Mouse (Mus musculus): ENCODE data around the gene Nrcam. TPM values are rescaled to one million over a fixed set of nuclear protein-coding genes. Genes with fewer than 3 reads are reported as not detected.
A peak's percentile ranks its signal among the peaks of the same experiment; 100 is the strongest.

Gene Nrcam
- polyA plus RNA-seq, 1 experiment from 2014 or later: not detected

GRCm38 (mm10) chr12:44453791-44454190 is 125.1 kb downstream of the Nrcam start:
- H3K9me3 ChIP-seq (ENCODE audit: low read length): no peaks in the 10 kb centered on the region
- H3K9ac ChIP-seq (replicated peaks): no peak overlapping the region
- DNase-seq (no peak), ATAC-seq (no peak)
- H3K4me1 ChIP-seq (ENCODE audit: insufficient read depth): no peaks in the 10 kb centered on the region
- H3K27me3 ChIP-seq (ENCODE audit: insufficient read depth, low read length): no peaks in the 10 kb centered on the region
- WGBS (ENCODE audit: insufficient replicate concordance): 86% methylated on average over 4 of the region's 4 CpGs
- no peak overlapping the region for H3K4me3 ChIP-seq (ENCODE audit: low read depth, low read length)
- H3K27ac ChIP-seq (ENCODE audit: low read depth): no peak overlapping the region
- TF ChIP-seq EP300 (IDR thresholded peaks at IDR 0.05; ENCODE audit: low read depth) (no peak), CTCF (IDR thresholded peaks at IDR 0.05; ENCODE audit: low read depth) (no peak)
- no peaks in the 10 kb centered on the region for H3K36me3 ChIP-seq (replicated peaks; ENCODE audit: insufficient read depth, low read length)
- no peak overlapping the region for H3K4me2 ChIP-seq (ENCODE audit: low read depth, low read length)

GRCm38 (mm10) chr12:44457961-44458360 is 129.3 kb downstream of the Nrcam start:
- Histone ChIP-seq H3K4me3 (ENCODE audit: low read depth, low read length) (no peak overlapping the region), H3K27me3 (ENCODE audit: insufficient read depth, low read length) (no peaks in the 10 kb centered on the region), H3K9me3 (ENCODE audit: low read length) (no peaks in the 10 kb centered on the region), H3K36me3 (replicated peaks; ENCODE audit: insufficient read depth, low read length) (no peaks in the 10 kb centered on the region), H3K9ac (replicated peaks) (no peak overlapping the region), H3K27ac (ENCODE audit: low read depth) (no peak overlapping the region), H3K4me2 (ENCODE audit: low read depth, low read length) (no peak overlapping the region), H3K4me1 (ENCODE audit: insufficient read depth) (no peaks in the 10 kb centered on the region)
- ATAC-seq (no peak), DNase-seq (no peak)
- WGBS (ENCODE audit: insufficient replicate concordance): 73% methylated on average over 4 of the region's 4 CpGs
- TF ChIP-seq CTCF (IDR thresholded peaks at IDR 0.05; ENCODE audit: low read depth) (no peak), EP300 (IDR thresholded peaks at IDR 0.05; ENCODE audit: low read depth) (no peak)

- WGBS (ENCODE audit: insufficient replicate concordance): 59% methylated on average over 4 of the region's 4 CpGs
- H3K4me1 ChIP-seq (ENCODE audit: insufficient read depth): no peaks in the 10 kb centered on the region
- no peak overlapping the region for H3K9ac ChIP-seq (replicated peaks)
- no peak overlapping the region for H3K27ac ChIP-seq (ENCODE audit: low read depth)
- no peak overlapping the region for H3K4me3 ChIP-seq (ENCODE audit: low read depth, low read length)
- no peak for ATAC-seq
- H3K4me2 ChIP-seq (ENCODE audit: low read depth, low read length): no peak overlapping the region
- H3K9me3 ChIP-seq (ENCODE audit: low read length): no peaks in the 10 kb centered on the region
- no peak for DNase-seq
- no peaks in the 10 kb centered on the region for H3K36me3 ChIP-seq (replicated peaks; ENCODE audit: insufficient read depth, low read length)
- no peak for TF ChIP-seq CTCF (IDR thresholded peaks at IDR 0.05; ENCODE audit: low read depth)
- no peak for TF ChIP-seq EP300 (IDR thresholded peaks at IDR 0.05; ENCODE audit: low read depth)
- H3K27me3 ChIP-seq (ENCODE audit: insufficient read depth, low read length): no peaks in the 10 kb centered on the region
Measured at GRCm38 (mm10) chr12:44462436-44462835, 133.8 kb downstream of the Nrcam start.

GRCm38 (mm10) chr12:44462976-44463375 is 134.3 kb downstream of the Nrcam start:
- H3K4me1 ChIP-seq (ENCODE audit: insufficient read depth): no peaks in the 10 kb centered on the region
- H3K36me3 ChIP-seq (replicated peaks; ENCODE audit: insufficient read depth, low read length): no peaks in the 10 kb centered on the region
- H3K27ac ChIP-seq (ENCODE audit: low read depth): no peak overlapping the region
- TF ChIP-seq EP300 (IDR thresholded peaks at IDR 0.05; ENCODE audit: low read depth): no peak
- TF ChIP-seq CTCF (IDR thresholded peaks at IDR 0.05; ENCODE audit: low read depth): no peak
- H3K9me3 ChIP-seq (ENCODE audit: low read length): no peaks in the 10 kb centered on the region
- no peak for ATAC-seq
- no peak overlapping the region for H3K9ac ChIP-seq (replicated peaks)
- DNase-seq: no peak
- no peak overlapping the region for H3K4me3 ChIP-seq (ENCODE audit: low read depth, low read length)
- WGBS (ENCODE audit: insufficient replicate concordance): 68% methylated on average over 6 of the region's 6 CpGs
- no peaks in the 10 kb centered on the region for H3K27me3 ChIP-seq (ENCODE audit: insufficient read depth, low read length)
- no peak overlapping the region for H3K4me2 ChIP-seq (ENCODE audit: low read depth, low read length)

DNA sequence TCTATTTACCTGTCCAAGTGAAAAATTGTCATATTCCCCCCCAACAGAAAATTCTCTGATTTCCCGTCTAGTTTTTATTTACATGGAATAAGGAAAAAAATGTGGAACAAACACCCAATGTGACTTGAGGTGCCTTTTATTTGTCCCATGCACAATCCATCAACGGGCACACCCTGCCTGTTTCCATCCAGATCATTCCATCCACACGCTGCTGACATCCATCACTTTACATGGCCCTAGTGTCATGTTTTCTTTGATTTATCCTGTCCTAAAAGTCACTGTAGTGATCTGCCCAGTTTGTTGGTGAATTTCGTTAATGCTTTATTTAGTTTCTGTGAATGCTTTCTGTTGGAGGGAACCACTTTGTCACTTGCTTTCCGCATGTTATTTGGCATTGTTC is 142.4 kb downstream of the Nrcam start:
- no peak for ATAC-seq
- WGBS (ENCODE audit: insufficient replicate concordance): 76% methylated on average over 5 of the region's 5 CpGs
- Histone ChIP-seq H3K27me3 (ENCODE audit: insufficient read depth, low read length) (no peaks in the 10 kb centered on the region), H3K4me2 (ENCODE audit: low read depth, low read length) (no peak overlapping the region), H3K4me3 (ENCODE audit: low read depth, low read length) (no peak overlapping the region), H3K36me3 (replicated peaks; ENCODE audit: insufficient read depth, low read length) (no peaks in the 10 kb centered on the region), H3K9me3 (ENCODE audit: low read length) (no peaks in the 10 kb centered on the region), H3K27ac (ENCODE audit: low read depth) (no peak overlapping the region), H3K4me1 (ENCODE audit: insufficient read depth) (no peaks in the 10 kb centered on the region), H3K9ac (replicated peaks) (no peak overlapping the region)
- DNase-seq: no peak
- TF ChIP-seq CTCF (IDR thresholded peaks at IDR 0.05; ENCODE audit: low read depth) (no peak), EP300 (IDR thresholded peaks at IDR 0.05; ENCODE audit: low read depth) (no peak)

- Histone ChIP-seq H3K4me3 (ENCODE audit: low read depth, low read length) (no peak overlapping the region), H3K27me3 (ENCODE audit: insufficient read depth, low read length) (no peaks in the 10 kb centered on the region), H3K4me1 (ENCODE audit: insufficient read depth) (no peaks in the 10 kb centered on the region), H3K9ac (replicated peaks) (no peak overlapping the region), H3K9me3 (ENCODE audit: low read length) (no peaks in the 10 kb centered on the region), H3K36me3 (replicated peaks; ENCODE audit: insufficient read depth, low read length) (no peaks in the 10 kb centered on the region), H3K27ac (ENCODE audit: low read depth) (no peak overlapping the region), H3K4me2 (ENCODE audit: low read depth, low read length) (no peak overlapping the region)
- DNase-seq (no peak), ATAC-seq (no peak)
- TF ChIP-seq EP300 (IDR thresholded peaks at IDR 0.05; ENCODE audit: low read depth): no peak
- peak; percentile 26 for TF ChIP-seq CTCF (IDR thresholded peaks at IDR 0.05; ENCODE audit: low read depth)
Measured at GRCm38 (mm10) chr12:44475355-44475754, 146.7 kb downstream of the Nrcam start.
